Mouse (Mus musculus): Measurements from ENCODE around the gene Slc22a23. TPM values are rescaled to one million over a fixed set of nuclear protein-coding genes. Genes with fewer than 3 reads are reported as not detected.

Slc22a23 gene
- polyA plus RNA-seq, 1 experiment from 2014 or later: 7.8 TPM

GRCm38 (mm10) chr13:34272275-34273054, 72.5 kb downstream of the Slc22a23 start:
- no peaks in the 10 kb centered on the region for H3K36me3 ChIP-seq (ENCODE audit: control insufficient read depth, insufficient read depth, low read length)
- ATAC-seq (ENCODE audit: insufficient number of reproducible peaks, insufficient read depth, low FRiP score, low read depth): no peak
- no peak overlapping the region for H3K27ac ChIP-seq (replicated peaks in 1 of 2; ENCODE audit: control insufficient read depth in 1 of 2, insufficient read depth in 1 of 2, low read depth in 2 of 2, low read length in 2 of 2)
- 27% methylated on average over 8 of the region's 8 CpGs for WGBS
- no peaks in the 10 kb centered on the region for H3K9me3 ChIP-seq (ENCODE audit: control insufficient read depth, low read length)
- H3K9ac ChIP-seq (ENCODE audit: low read length): no peak overlapping the region
- no peaks in the 10 kb centered on the region for H3K27me3 ChIP-seq (ENCODE audit: control insufficient read depth, insufficient read depth, low read length)
- 0 out of 2 replicates have a peak overlapping the region, but pooled peaks have one; percentile 15 for H3K4me2 ChIP-seq (ENCODE audit: low read length)
- peaks cover 11 to 27% of the 10 kb centered on the region in 2 experiments for H3K4me1 ChIP-seq (ENCODE audit: control insufficient read depth in 2 of 2, insufficient read depth in 2 of 2, low read length in 2 of 2)
- H3K4me3 ChIP-seq (ENCODE audit: control insufficient read depth in 1 of 2, insufficient read depth in 1 of 2, low read depth in 1 of 2, low read length in 2 of 2): no peak overlapping the region

- ATAC-seq (ENCODE audit: insufficient number of reproducible peaks, insufficient read depth, low FRiP score, low read depth): no peak
- Histone ChIP-seq H3K4me3 (ENCODE audit: control insufficient read depth in 1 of 2, insufficient read depth in 1 of 2, low read depth in 1 of 2, low read length in 2 of 2) (no peak overlapping the region), H3K36me3 (ENCODE audit: control insufficient read depth, insufficient read depth, low read length) (no peaks in the 10 kb centered on the region), H3K27ac (replicated peaks in 1 of 2; ENCODE audit: control insufficient read depth in 1 of 2, insufficient read depth in 1 of 2, low read depth in 2 of 2, low read length in 2 of 2) (no peak overlapping the region), H3K4me1 (ENCODE audit: control insufficient read depth in 2 of 2, insufficient read depth in 2 of 2, low read length in 2 of 2) (peaks cover 5 to 22% of the 10 kb centered on the region in 2 experiments), H3K4me2 (ENCODE audit: low read length) (no peak overlapping the region), H3K27me3 (ENCODE audit: control insufficient read depth, insufficient read depth, low read length) (no peaks in the 10 kb centered on the region), H3K9me3 (ENCODE audit: control insufficient read depth, low read length) (no peaks in the 10 kb centered on the region), H3K9ac (ENCODE audit: low read length) (no peak overlapping the region)
- 60% methylated on average over 2 of the region's 2 CpGs for WGBS
Measured at GRCm38 (mm10) chr13:34271665-34272064, 73.3 kb downstream of the Slc22a23 start.

DNA sequence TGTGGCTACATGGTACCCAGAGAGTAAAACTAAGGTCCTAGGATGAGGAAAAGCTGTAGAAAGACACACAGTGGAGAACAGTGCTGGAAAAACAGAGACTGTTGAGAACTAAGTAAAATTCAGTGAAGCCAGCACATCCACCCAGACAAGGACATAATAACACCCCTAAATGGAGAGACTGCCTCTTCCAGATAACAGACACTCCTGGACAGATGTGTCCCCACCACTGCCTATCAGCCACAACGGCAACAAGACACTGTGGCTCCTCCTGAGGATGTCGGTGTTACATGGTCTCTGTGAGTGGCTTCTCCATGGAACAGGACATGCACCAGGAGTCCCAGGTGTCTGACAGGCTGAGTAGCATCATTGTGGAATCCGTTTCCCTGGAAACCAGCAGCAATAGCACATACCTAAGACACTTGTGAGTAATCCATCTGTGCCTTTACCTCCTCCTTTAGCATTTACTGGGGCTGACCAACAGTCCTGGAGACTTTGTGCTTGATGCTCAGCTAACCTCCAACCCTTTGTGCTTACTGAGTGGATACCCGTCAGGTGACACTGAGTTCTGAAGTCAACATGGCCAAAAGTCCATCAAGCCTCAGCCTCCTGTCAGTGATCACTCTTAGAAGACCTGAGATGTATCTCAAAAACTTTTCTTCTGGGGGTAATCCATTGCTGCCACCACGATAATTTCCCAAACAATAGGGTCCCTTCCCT, 73.9 kb downstream of the Slc22a23 start:
- H3K9ac ChIP-seq (ENCODE audit: low read length): no peak overlapping the region
- 79% methylated on average over 5 of the region's 5 CpGs for WGBS
- peaks cover 5 to 22% of the 10 kb centered on the region in 2 experiments for H3K4me1 ChIP-seq (ENCODE audit: control insufficient read depth in 2 of 2, insufficient read depth in 2 of 2, low read length in 2 of 2)
- H3K36me3 ChIP-seq (ENCODE audit: control insufficient read depth, insufficient read depth, low read length): no peaks in the 10 kb centered on the region
- no peak overlapping the region for H3K4me3 ChIP-seq (ENCODE audit: control insufficient read depth in 1 of 2, insufficient read depth in 1 of 2, low read depth in 1 of 2, low read length in 2 of 2)
- no peaks in the 10 kb centered on the region for H3K9me3 ChIP-seq (ENCODE audit: control insufficient read depth, low read length)
- H3K27ac ChIP-seq (replicated peaks in 1 of 2; ENCODE audit: control insufficient read depth in 1 of 2, insufficient read depth in 1 of 2, low read depth in 2 of 2, low read length in 2 of 2): no peak overlapping the region
- no peaks in the 10 kb centered on the region for H3K27me3 ChIP-seq (ENCODE audit: control insufficient read depth, insufficient read depth, low read length)
- no peak overlapping the region for H3K4me2 ChIP-seq (ENCODE audit: low read length)
- ATAC-seq (ENCODE audit: insufficient number of reproducible peaks, insufficient read depth, low FRiP score, low read depth): no peak

DNA sequence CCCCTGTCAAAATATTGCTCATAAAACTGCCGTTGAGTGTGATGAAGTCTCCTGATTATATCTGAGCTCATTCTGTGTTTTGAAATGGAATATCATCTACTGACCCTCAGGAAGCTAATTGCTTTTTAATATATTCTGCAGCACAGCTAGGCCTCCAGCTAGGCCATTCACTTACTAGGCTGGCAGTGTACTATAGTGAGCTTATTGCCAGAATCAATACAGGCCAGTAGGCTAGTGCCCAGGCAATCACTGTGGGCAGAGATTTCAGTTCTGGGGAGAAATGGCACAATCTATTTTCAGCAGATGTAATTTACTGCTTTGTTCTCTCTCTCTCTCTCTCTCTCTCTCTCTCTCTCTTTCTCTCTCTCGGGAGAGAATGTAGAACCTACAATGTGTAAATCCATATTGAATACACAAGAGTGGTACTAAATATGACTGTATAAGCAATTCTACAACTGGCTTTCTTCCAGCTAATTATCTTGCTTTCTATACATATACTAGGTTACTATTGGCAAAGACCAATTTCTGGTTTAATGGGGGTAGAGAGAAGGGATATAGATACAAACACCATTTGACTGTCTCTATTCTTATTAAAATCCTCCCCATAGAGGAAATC, 75.5 kb downstream of the Slc22a23 start:
- no peaks in the 10 kb centered on the region for H3K9me3 ChIP-seq (ENCODE audit: control insufficient read depth, low read length)
- no peak overlapping the region for H3K27ac ChIP-seq (replicated peaks in 1 of 2; ENCODE audit: control insufficient read depth in 1 of 2, insufficient read depth in 1 of 2, low read depth in 2 of 2, low read length in 2 of 2)
- no peaks in the 10 kb centered on the region for H3K36me3 ChIP-seq (ENCODE audit: control insufficient read depth, insufficient read depth, low read length)
- no peak overlapping the region for H3K4me2 ChIP-seq (ENCODE audit: low read length)
- H3K27me3 ChIP-seq (ENCODE audit: control insufficient read depth, insufficient read depth, low read length): no peaks in the 10 kb centered on the region
- ATAC-seq (ENCODE audit: insufficient number of reproducible peaks, insufficient read depth, low FRiP score, low read depth): no peak
- H3K9ac ChIP-seq (ENCODE audit: low read length): no peak overlapping the region
- H3K4me1 ChIP-seq (ENCODE audit: control insufficient read depth in 2 of 2, insufficient read depth in 2 of 2, low read length in 2 of 2): peaks cover 5 to 15% of the 10 kb centered on the region in 2 experiments
- no peak overlapping the region for H3K4me3 ChIP-seq (ENCODE audit: control insufficient read depth in 1 of 2, insufficient read depth in 1 of 2, low read depth in 1 of 2, low read length in 2 of 2)
- WGBS: 70% methylated on average over 2 of the region's 2 CpGs

- Histone ChIP-seq H3K4me2 (ENCODE audit: low read length) (no peak overlapping the region), H3K9ac (ENCODE audit: low read length) (no peak overlapping the region), H3K27ac (replicated peaks in 1 of 2; ENCODE audit: control insufficient read depth in 1 of 2, insufficient read depth in 1 of 2, low read depth in 2 of 2, low read length in 2 of 2) (no peak overlapping the region), H3K27me3 (ENCODE audit: control insufficient read depth, insufficient read depth, low read length) (no peaks in the 10 kb centered on the region), H3K4me1 (ENCODE audit: control insufficient read depth in 2 of 2, insufficient read depth in 2 of 2, low read length in 2 of 2) (peaks cover 3 to 6% of the 10 kb centered on the region in 2 experiments), H3K9me3 (ENCODE audit: control insufficient read depth, low read length) (no peaks in the 10 kb centered on the region), H3K36me3 (ENCODE audit: control insufficient read depth, insufficient read depth, low read length) (no peaks in the 10 kb centered on the region), H3K4me3 (ENCODE audit: control insufficient read depth in 1 of 2, insufficient read depth in 1 of 2, low read depth in 1 of 2, low read length in 2 of 2) (no peak overlapping the region)
- 80% methylated on average over 8 of the region's 8 CpGs for WGBS
- no peak for ATAC-seq (ENCODE audit: insufficient number of reproducible peaks, insufficient read depth, low FRiP score, low read depth)
Measured at GRCm38 (mm10) chr13:34266942-34267660, 77.9 kb downstream of the Slc22a23 start.

- H3K4me3 ChIP-seq (ENCODE audit: control insufficient read depth in 1 of 2, insufficient read depth in 1 of 2, low read depth in 1 of 2, low read length in 2 of 2): no peak overlapping the region
- no peaks in the 10 kb centered on the region for H3K36me3 ChIP-seq (ENCODE audit: control insufficient read depth, insufficient read depth, low read length)
- no peak for ATAC-seq (ENCODE audit: insufficient number of reproducible peaks, insufficient read depth, low FRiP score, low read depth)
- no peaks in the 10 kb centered on the region for H3K4me1 ChIP-seq (ENCODE audit: control insufficient read depth in 2 of 2, insufficient read depth in 2 of 2, low read length in 2 of 2)
- H3K27ac ChIP-seq (replicated peaks in 1 of 2; ENCODE audit: control insufficient read depth in 1 of 2, insufficient read depth in 1 of 2, low read depth in 2 of 2, low read length in 2 of 2): no peak overlapping the region
- no peaks in the 10 kb centered on the region for H3K27me3 ChIP-seq (ENCODE audit: control insufficient read depth, insufficient read depth, low read length)
- H3K9me3 ChIP-seq (ENCODE audit: control insufficient read depth, low read length): no peaks in the 10 kb centered on the region
- H3K4me2 ChIP-seq (ENCODE audit: low read length): no peak overlapping the region
- WGBS: 90% methylated on average over 8 of the region's 8 CpGs
- no peak overlapping the region for H3K9ac ChIP-seq (ENCODE audit: low read length)
Measured at GRCm38 (mm10) chr13:34266067-34266466, 78.9 kb downstream of the Slc22a23 start.

DNA sequence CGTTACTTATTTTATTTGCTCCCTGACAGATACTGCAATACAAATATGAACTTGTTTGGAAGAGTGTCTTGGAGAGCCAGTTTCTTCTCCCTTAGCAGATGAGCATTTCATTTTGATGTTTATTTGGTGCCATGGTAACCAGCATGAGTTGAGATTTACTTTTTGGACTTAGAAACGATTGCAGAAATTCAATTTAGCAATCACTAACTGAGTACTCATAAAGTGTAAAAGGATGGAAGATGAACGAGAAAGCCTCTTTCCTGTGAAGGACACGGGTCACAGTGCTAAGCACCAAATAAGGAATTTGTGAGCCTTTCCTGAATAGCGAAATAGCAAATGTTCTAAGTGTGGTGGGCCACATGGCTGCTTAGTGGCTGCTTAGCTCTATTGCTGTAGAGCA, 79.4 kb downstream of the Slc22a23 start:
- no peak for ATAC-seq (ENCODE audit: insufficient number of reproducible peaks, insufficient read depth, low FRiP score, low read depth)

More for the DNA sequence above, 79.4 kb downstream of the Slc22a23 start:
- H3K36me3 ChIP-seq (ENCODE audit: control insufficient read depth, insufficient read depth, low read length): no peaks in the 10 kb centered on the region
- 76% methylated on average over 5 of the region's 5 CpGs for WGBS
- H3K4me2 ChIP-seq (ENCODE audit: low read length): no peak overlapping the region
- H3K4me1 ChIP-seq (ENCODE audit: control insufficient read depth in 2 of 2, insufficient read depth in 2 of 2, low read length in 2 of 2): no peaks in the 10 kb centered on the region
- H3K9me3 ChIP-seq (ENCODE audit: control insufficient read depth, low read length): no peaks in the 10 kb centered on the region
- H3K9ac ChIP-seq (ENCODE audit: low read length): no peak overlapping the region
- H3K27me3 ChIP-seq (ENCODE audit: control insufficient read depth, insufficient read depth, low read length): no peaks in the 10 kb centered on the region
- H3K4me3 ChIP-seq (ENCODE audit: control insufficient read depth in 1 of 2, insufficient read depth in 1 of 2, low read depth in 1 of 2, low read length in 2 of 2): no peak overlapping the region
- H3K27ac ChIP-seq (replicated peaks in 1 of 2; ENCODE audit: control insufficient read depth in 1 of 2, insufficient read depth in 1 of 2, low read depth in 2 of 2, low read length in 2 of 2): no peak overlapping the region
